Mouse (Mus musculus): ENCODE data around the gene Tex13c2. TPM values are rescaled to one million over a fixed set of nuclear protein-coding genes. Genes with fewer than 3 reads are reported as not detected.

Tex13c2 gene
- not detected in 2 replicates for polyA plus RNA-seq (2016; fragmentation: Nextera tagmentation; extraction: Ambion mirVana)

DNA sequence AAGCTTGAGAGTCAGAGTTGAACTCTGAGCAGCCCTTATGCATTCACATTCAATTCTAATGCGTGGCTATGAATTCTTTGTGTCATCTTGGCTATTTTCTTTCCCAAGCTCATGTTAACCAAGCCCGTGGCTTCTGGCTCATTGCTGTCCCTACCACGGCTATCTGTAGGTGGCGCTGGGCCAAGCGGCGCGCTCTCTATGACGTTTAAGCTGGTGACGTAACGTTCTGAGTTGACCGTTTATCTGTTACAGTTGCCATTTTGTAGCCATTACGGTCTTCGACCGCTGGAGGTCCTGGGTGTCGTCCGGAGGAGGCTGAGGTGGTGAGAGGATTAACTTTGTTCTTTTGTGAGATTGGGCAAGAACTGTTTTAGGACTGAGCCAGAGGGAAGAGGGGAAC is at the start of gene Tex13c2:
TSS of gene Tex13c2 (plus strand) at position 246 of the 400 bp plus-strand sequence.
- no peak within 1 kb of the TSS for H3K9ac ChIP-seq
- no peak for ATAC-seq (ENCODE audit: low FRiP score, low read depth)
- H3K27ac ChIP-seq = no peak within 1 kb of the TSS

DNA sequence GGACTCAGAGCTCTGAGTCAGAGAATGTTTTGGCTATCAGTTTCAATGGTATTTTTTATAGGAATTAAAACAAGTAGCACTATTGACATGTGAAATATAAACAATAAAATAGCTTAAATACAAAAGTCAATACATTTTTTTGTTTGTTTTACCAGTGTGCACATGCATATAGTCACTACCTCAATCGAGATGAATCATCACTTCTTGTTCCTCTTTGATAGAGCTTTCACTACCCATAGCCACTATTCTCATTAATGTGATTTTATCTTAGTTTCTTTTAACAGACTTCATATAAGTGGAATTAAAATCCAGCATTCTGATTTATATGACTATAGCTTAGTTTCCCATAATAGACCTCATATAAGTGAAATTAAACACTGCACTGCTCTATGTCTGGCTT is 39.2 kb upstream of the Tex13c2 start:
- Histone ChIP-seq H3K27ac (no peak overlapping the region), H3K4me1 (no peaks in the 10 kb centered on the region), H3K4me2 (replicated peaks) (no peak overlapping the region), H3K9ac (no peak overlapping the region), H3K36me3 (no peaks in the 10 kb centered on the region), H3K4me3 (no peak overlapping the region), H3K27me3 (replicated peaks) (no peaks in the 10 kb centered on the region), H3K9me3 (no peaks in the 10 kb centered on the region)
- ATAC-seq (ENCODE audit: low FRiP score, low read depth) = no peak
- 83% methylated on average over 1 of the region's 1 CpGs for WGBS

More for the DNA sequence above, at the start of gene Tex13c2:
- H3K4me1 ChIP-seq = no peaks in the 10 kb centered on the region
- WGBS = 92% methylated on average over 16 of the region's 16 CpGs
- no peaks in the 10 kb centered on the region for H3K36me3 ChIP-seq
- H3K27me3 ChIP-seq (replicated peaks) = no peaks in the 10 kb centered on the region
- no peaks in the 10 kb centered on the region for H3K9me3 ChIP-seq
- H3K4me2 ChIP-seq (replicated peaks) = no peak within 1 kb of the TSS
- H3K4me3 ChIP-seq = no peak within 1 kb of the TSS

DNA sequence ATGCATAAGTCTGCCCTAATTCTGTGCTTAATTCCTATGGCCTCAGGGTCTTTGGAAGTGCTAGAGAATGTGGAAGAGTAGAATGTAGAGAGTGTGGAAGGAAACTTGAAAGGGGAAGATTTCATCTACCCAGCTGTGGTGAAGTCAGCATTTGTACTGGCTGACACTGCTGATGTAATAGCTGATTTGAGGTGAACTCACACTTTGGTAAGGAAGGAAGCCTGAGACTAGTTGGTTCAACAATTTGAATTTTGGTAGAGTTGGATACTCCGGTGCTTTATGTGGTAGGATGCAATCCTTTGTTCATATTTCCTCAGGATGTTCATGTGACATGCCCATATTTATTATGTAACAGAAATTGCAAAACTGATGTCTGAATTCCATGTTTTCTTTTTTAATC is 36.5 kb upstream of the Tex13c2 start:
- no peaks in the 10 kb centered on the region for H3K36me3 ChIP-seq
- no peak overlapping the region for H3K27ac ChIP-seq
- H3K4me1 ChIP-seq = no peaks in the 10 kb centered on the region
- no peak overlapping the region for H3K4me3 ChIP-seq
- WGBS = 100% methylated on average over 1 of the region's 1 CpGs
- ATAC-seq (ENCODE audit: low FRiP score, low read depth) = no peak
- no peak overlapping the region for H3K4me2 ChIP-seq (replicated peaks)
- H3K9ac ChIP-seq = no peak overlapping the region
- no peaks in the 10 kb centered on the region for H3K9me3 ChIP-seq
- H3K27me3 ChIP-seq (replicated peaks) = no peaks in the 10 kb centered on the region

DNA sequence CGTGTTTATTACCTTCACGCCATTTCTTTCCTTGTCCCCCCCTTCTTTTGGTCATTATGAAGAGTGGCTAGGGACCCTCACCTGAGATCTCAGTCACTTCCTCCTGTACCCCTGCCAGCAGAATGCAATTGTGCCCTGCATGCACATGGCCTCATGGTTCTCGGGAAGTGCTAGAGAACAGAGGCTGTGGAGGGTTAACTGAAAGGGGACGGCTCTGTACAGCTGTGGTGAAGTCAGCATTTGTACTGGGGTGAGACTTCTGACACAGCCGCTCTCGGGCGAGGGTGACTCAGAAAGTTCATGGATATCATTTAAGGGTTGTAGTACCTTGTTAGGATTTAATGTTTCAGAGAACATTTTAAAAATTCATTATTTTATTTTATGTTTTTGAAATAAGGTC is 35.0 kb upstream of the Tex13c2 start:
- no peaks in the 10 kb centered on the region for H3K27me3 ChIP-seq (replicated peaks)
- H3K9ac ChIP-seq = no peak overlapping the region
- ATAC-seq (ENCODE audit: low FRiP score, low read depth) = no peak
- whole genome bisulfite sequencing = 81% methylated on average over 7 of the region's 7 CpGs
- H3K27ac ChIP-seq = no peak overlapping the region
- no peaks in the 10 kb centered on the region for H3K36me3 ChIP-seq
- no peak overlapping the region for H3K4me2 ChIP-seq (replicated peaks)
- H3K4me3 ChIP-seq = no peak overlapping the region
- no peaks in the 10 kb centered on the region for H3K4me1 ChIP-seq
- no peaks in the 10 kb centered on the region for H3K9me3 ChIP-seq

DNA sequence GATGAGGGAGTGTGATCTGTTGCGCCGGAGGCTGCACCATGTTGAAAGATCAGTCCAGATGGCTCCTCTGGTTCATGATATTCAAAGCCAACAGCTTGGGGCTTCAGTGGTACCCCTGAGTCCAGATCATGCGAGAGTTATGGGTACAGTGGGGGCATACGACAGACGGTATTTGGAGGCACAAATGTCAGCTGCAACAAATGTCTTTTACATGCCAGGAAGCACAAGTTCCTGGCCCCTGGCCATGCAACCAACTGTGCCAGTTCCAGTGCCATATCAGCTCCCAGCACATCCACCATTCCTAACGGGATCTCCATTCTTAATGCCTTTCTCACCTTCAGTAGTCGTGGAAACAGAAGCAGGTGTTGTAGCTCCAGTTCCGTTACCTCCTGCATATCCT is 845 bp downstream of the Tex13c2 start:
- Histone ChIP-seq H3K27ac (no peak overlapping the region), H3K4me3 (no peak overlapping the region), H3K36me3 (no peaks in the 10 kb centered on the region), H3K27me3 (replicated peaks) (no peaks in the 10 kb centered on the region), H3K4me1 (no peaks in the 10 kb centered on the region), H3K9ac (no peak overlapping the region), H3K9me3 (no peaks in the 10 kb centered on the region), H3K4me2 (replicated peaks) (no peak overlapping the region)
- 92% methylated on average over 8 of the region's 8 CpGs for WGBS
- no peak for ATAC-seq (ENCODE audit: low FRiP score, low read depth)

DNA sequence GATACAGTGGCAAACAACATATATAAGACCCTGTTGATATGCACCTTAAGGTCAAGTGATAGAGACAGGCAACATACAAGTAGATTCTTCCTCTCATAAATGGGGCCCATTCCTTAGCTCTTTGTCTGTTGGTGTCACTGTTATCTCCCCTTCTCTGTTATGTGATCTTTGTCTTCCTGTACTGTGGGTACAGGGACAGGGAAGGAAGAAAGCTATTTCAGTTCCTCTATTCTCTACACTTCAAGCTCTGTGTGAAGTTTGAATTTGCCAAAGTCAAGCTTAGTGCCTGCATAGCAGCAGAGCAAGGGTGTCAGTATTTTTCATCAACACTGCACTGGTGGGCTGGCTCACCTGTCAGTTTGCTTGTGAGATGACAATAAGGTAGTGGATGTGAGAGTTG is 11.0 kb downstream of the Tex13c2 start:
- H3K9ac ChIP-seq = no peak overlapping the region
- no peak for ATAC-seq (ENCODE audit: low FRiP score, low read depth)
- H3K27ac ChIP-seq = no peak overlapping the region
- no peaks in the 10 kb centered on the region for H3K27me3 ChIP-seq (replicated peaks)
- no peaks in the 10 kb centered on the region for H3K36me3 ChIP-seq
- no peaks in the 10 kb centered on the region for H3K9me3 ChIP-seq
- H3K4me3 ChIP-seq = no peak overlapping the region
- no peak overlapping the region for H3K4me2 ChIP-seq (replicated peaks)
- no peaks in the 10 kb centered on the region for H3K4me1 ChIP-seq

DNA sequence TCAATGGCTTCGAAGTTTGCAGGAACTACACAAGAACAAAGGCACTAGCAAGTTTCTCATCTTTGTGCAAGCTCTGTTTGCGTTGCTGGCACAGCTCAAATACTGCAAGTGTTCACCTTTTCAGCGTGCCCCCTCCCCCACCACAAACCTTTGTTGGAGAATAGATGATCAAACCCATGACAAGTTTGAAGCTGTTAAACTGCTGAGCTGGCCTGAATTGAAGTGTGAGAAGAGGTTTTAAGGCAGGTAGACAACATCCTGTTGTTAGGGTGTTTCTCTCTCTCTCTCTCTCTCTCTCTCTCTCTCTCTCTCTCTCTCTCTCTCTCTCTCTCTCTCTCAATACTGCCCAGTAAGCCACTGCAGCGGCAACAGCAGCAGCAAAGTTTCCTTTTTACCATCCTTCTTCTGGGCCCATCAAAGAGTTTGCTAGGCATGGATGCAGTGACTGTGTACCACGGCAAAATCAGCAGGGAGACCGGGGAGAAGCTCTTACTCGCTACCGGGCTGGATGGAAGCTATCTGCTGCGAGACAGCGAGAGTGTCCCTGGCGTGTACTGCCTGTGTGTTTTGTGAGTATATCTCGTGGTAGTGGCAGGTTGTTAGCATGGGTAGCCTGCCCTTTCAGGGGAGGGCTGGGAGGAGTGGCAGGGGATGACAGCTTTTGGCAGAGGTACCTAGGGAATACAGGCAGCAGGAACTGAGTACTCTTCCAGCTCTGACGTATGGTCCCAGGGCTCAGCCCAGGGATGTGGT is 13.0 kb downstream of the Tex13c2 start, which contains the start of gene Sh2d1a:
TSS of gene Sh2d1a (plus strand) at position 163 of the 753 bp plus-strand sequence.
- Histone ChIP-seq H3K4me1 (no peaks in the 10 kb centered on the region), H3K4me2 (replicated peaks) (no peak within 1 kb of the TSS), H3K9ac (no peak within 1 kb of the TSS), H3K27ac (no peak within 1 kb of the TSS), H3K4me3 (no peak within 1 kb of the TSS), H3K27me3 (replicated peaks) (no peaks in the 10 kb centered on the region), H3K36me3 (no peaks in the 10 kb centered on the region), H3K9me3 (no peaks in the 10 kb centered on the region)
- ATAC-seq (ENCODE audit: low FRiP score, low read depth) = no peak
- 77% methylated on average over 13 of the region's 13 CpGs for WGBS

DNA sequence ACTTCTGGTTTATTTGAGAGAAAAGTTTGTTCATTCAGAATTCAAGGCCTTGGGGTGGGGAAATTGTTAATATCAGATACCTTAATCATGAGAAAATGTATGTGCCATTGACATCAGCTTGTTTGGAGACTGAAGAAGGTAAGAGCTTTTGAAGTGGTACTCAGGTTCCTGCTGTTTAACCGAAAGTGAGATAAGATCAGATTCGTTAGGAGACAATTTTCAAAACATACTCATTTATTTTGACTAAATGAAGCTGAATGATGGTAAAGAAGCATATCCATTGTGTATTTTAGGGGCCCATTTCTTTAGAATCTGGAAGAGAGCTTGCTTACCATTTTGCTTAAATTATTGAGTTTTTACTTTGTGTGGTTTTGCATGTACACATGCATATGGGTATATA is 21.6 kb downstream of the Tex13c2 start:
- no peaks in the 10 kb centered on the region for H3K9me3 ChIP-seq
- H3K36me3 ChIP-seq = no peaks in the 10 kb centered on the region
- no peak overlapping the region for H3K4me2 ChIP-seq (replicated peaks)
- H3K4me1 ChIP-seq = no peaks in the 10 kb centered on the region
- H3K4me3 ChIP-seq = no peak overlapping the region
- H3K27ac ChIP-seq = no peak overlapping the region
- 84% methylated on average over 2 of the region's 2 CpGs for WGBS
- no peak for ATAC-seq (ENCODE audit: low FRiP score, low read depth)
- H3K27me3 ChIP-seq (replicated peaks) = no peaks in the 10 kb centered on the region
- no peak overlapping the region for H3K9ac ChIP-seq

DNA sequence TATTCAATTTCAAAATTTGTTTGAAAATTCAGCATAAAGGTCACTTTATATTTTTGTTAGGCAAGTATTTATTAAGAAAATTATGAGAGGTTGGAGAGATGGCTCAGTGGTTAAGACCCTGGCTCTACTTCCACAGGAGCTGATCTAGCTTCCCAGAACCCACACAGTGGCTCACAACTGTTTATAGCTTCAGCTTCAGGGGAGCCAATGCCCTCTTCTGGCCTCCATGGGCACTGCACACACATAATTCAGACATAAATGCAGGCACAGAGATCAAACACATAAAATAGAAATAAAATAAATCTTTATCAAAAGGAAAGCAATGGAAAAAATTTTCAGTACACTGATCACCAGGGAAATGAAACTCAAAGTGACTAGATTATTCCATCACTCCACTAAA is 23.1 kb downstream of the Tex13c2 start:
- H3K9ac ChIP-seq = no peak overlapping the region
- no peak overlapping the region for H3K27ac ChIP-seq
- no peaks in the 10 kb centered on the region for H3K9me3 ChIP-seq
- no peak overlapping the region for H3K4me3 ChIP-seq
- H3K36me3 ChIP-seq = no peaks in the 10 kb centered on the region
- no peak overlapping the region for H3K4me2 ChIP-seq (replicated peaks)
- ATAC-seq (ENCODE audit: low FRiP score, low read depth) = no peak
- H3K27me3 ChIP-seq (replicated peaks) = no peaks in the 10 kb centered on the region
- no peaks in the 10 kb centered on the region for H3K4me1 ChIP-seq

DNA sequence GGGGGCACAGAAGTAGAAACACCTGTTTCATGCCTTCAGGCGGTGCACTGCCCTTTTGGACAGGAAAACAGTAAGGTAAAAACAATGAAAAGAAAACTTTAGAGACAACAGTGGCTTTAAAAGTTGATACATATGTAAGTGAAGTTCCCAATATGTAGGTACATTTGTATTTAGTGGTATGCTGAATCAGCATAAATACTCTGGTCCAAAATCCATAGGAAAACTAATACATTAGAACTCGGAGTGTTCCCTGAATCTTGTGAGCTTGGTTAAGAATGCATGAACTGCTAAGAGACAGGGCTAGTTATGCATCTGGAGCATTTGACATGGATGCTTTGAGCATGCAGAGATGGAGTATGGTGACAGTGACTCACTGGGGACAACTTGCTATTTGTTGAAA is 33.4 kb downstream of the Tex13c2 start:
- WGBS = 86% methylated on average over 2 of the region's 2 CpGs
- Histone ChIP-seq H3K36me3 (no peaks in the 10 kb centered on the region), H3K4me3 (no peak overlapping the region), H3K9me3 (no peaks in the 10 kb centered on the region), H3K4me2 (replicated peaks) (no peak overlapping the region), H3K27me3 (replicated peaks) (no peaks in the 10 kb centered on the region), H3K4me1 (no peaks in the 10 kb centered on the region), H3K27ac (no peak overlapping the region), H3K9ac (no peak overlapping the region)
- ATAC-seq (ENCODE audit: low FRiP score, low read depth) = no peak

DNA sequence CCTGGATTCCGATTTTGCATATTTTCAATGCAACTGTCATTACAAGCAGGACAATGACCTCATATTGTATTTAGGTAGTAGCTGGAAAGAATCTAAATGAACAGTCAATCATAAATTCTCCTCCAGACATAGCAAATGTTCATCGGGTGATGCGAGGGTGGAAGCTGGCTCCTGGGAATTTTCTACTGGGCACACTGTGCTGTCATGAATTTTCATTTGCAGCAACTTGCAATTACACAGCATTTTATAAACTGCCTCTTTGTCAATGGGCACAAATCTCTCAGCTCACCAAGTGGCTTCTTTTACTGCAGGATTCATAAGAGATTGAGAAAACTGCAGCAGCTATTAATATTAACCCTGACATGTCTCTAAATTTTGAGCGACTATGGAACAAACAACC is 41.2 kb downstream of the Tex13c2 start:
- H3K4me2 ChIP-seq (replicated peaks) = no peak overlapping the region
- WGBS = 49% methylated on average over 4 of the region's 4 CpGs
- no peak for ATAC-seq (ENCODE audit: low FRiP score, low read depth)
- no peaks in the 10 kb centered on the region for H3K4me1 ChIP-seq
- H3K36me3 ChIP-seq = no peaks in the 10 kb centered on the region
- no peaks in the 10 kb centered on the region for H3K27me3 ChIP-seq (replicated peaks)
- no peaks in the 10 kb centered on the region for H3K9me3 ChIP-seq
- no peak overlapping the region for H3K9ac ChIP-seq
- H3K27ac ChIP-seq = no peak overlapping the region
- no peak overlapping the region for H3K4me3 ChIP-seq

DNA sequence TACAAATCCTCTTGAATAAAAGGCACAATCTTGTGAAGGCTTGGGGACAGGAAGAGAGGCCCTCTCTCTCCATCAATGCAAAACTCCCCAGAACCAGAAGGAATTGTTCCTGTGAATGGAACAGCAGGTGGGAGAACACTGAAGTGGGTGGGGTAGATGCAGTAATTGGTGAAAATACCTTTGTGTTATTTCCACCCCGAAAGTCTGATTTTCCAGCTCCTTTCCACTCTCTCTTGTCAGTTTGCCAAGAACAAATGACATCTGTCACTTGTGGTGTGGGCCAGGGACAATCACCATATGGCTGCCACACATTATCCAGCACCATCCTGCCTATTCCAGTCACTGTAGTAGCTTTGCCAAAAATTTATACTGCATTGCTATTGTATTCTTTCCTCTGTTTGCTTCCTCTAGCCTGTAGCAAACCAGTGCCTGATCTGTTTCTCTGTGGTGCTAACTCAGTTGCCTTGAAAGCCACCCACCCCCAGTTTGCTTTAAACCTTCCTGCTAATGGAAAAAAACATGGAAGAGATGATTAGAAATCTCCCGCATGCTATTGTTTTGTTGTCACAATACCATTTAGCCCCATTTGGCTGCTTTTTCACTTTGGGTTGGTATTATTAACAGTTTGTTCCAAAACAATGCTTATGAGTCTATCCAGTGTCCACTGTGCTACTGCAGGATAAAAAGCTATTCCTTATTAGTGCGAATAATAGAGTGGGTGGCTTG is 50.7 kb downstream of the Tex13c2 start:
- no peak overlapping the region for H3K4me3 ChIP-seq
- 0 out of 2 replicates have a peak, but pooled peaks have one; percentile 33 for ATAC-seq (ENCODE audit: low FRiP score, low read depth)
- no peak overlapping the region for H3K27ac ChIP-seq
- H3K4me2 ChIP-seq (replicated peaks) = peak overlapping the region; percentile 33; the same call in 1 of the 2 replicates
- H3K9ac ChIP-seq = no peak overlapping the region
- H3K4me1 ChIP-seq = no peaks in the 10 kb centered on the region
- 29% methylated on average over 3 of the region's 3 CpGs for WGBS
- H3K36me3 ChIP-seq = no peaks in the 10 kb centered on the region
- no peaks in the 10 kb centered on the region for H3K27me3 ChIP-seq (replicated peaks)
- no peaks in the 10 kb centered on the region for H3K9me3 ChIP-seq

DNA sequence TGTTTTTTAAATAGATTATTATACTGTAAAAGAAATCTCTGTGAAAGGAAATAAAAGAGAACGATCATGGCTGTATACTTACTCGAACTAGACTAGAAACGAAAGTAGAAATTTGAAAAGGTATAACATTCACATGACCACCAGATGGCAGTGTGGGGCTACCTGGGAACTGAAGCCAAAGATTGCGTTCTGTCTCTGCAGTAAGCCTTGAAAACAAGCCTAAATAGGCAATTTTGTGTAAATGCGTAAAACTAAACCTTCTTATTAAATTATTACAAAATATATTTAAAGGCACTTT is 51.2 kb downstream of the Tex13c2 start:
- H3K27me3 ChIP-seq (replicated peaks) = no peaks in the 10 kb centered on the region
- no peaks in the 10 kb centered on the region for H3K36me3 ChIP-seq
- peak overlapping the region; percentile 33; the same call in 1 of the 2 replicates for H3K4me2 ChIP-seq (replicated peaks)
- 0 out of 2 replicates have a peak, but pooled peaks have one; percentile 17 for ATAC-seq (ENCODE audit: low FRiP score, low read depth)
- no peak overlapping the region for H3K4me3 ChIP-seq
- no peaks in the 10 kb centered on the region for H3K4me1 ChIP-seq
- no peak overlapping the region for H3K9ac ChIP-seq
- no peak overlapping the region for H3K27ac ChIP-seq
- H3K9me3 ChIP-seq = no peaks in the 10 kb centered on the region
- 33% methylated on average over 5 of the region's 5 CpGs for WGBS

Data from neural tube, embryonic 12.5 days (tissue).